Mouse (Mus musculus) embryo, embryonic 9.5 days (tissue): ENCODE measurements around the gene Slc23a2.

Source experiments
- DNase-seq: peaks from one replicate; pipeline ENCODE4 v3.0.0-alpha.2; 2017; ENCODE audit errors: extremely low spot score

The Slc23a2 gene

DNA sequence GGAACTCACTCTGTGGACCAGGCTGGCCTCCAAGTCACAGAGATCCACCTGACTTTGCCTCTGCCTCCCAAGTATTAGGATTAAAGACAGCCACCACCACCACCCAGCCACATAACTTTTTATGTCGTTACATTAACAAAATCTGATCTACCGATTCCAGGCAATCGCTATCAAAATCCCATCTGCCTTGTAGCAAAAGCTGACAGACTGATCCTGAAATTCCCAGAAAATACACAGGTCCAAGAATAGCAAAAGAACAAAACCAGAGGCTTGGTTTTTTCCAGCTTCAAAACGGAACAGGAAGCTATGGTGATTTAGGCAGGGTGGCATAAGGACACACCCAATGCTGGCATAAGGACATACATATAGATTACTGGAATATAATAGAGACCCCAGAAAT, 10.2 kb downstream of the Slc23a2 start:
- no peak for DNase-seq

DNA sequence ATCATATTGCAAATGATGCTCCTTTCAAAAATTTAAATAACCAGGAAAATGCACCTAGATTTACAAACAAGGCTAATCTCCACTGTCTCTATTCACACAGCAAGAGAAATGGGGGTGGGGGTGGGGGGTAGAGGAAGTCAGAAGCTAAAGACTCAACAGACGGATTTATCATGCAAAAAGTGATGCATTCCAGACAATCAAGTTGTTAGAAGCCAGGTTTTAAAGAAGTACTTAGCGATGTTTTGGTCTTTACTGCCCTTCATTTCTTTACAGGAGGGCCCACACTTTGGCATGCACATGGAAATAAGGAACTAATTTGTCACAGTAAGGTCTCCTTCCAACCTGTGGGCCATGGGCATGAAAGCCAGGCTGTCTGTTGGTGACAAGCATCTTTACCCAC, 11.5 kb downstream of the Slc23a2 start:
- DNase-seq, result no peak

DNA sequence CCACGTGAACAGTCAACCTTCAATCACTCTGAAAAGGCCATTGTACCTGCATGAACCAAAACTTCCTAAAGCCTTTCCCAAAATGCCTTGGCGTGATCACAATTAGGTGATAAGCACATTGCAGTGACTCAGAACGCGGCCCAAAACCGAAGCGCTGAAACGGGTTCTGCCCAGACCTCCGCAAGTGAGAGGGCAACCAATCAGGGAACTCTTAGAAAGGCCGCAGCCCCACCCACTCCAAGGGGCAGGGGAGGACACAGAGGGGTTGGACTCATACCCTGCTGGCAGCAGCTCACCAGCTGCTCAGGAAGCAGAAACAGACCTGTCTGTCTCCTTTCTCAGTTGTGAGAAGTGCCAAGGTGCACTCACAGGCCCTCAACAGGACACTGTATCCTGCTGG, 13.6 kb downstream of the Slc23a2 start:
- peak; percentile 45 for DNase-seq

DNA sequence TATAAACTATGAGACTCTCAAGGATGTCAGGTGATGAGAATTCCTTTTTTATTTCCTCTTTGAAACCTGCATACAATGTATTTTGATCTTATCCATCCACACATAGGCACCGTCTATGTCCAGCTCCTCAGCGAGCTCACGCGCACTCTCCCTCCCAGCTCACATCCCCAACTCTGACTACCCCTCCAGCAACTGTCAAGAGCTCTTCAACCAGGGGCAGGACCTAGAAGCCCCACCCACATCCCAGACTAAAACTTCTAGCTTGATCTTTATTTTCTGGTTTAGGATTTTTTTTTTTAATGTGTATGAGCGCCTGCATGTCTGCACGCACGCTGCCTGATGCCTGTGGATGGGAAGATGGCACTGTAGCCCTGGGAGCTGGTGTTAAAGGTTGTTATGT, 14.9 kb downstream of the Slc23a2 start:
- DNase-seq, result no peak

DNA sequence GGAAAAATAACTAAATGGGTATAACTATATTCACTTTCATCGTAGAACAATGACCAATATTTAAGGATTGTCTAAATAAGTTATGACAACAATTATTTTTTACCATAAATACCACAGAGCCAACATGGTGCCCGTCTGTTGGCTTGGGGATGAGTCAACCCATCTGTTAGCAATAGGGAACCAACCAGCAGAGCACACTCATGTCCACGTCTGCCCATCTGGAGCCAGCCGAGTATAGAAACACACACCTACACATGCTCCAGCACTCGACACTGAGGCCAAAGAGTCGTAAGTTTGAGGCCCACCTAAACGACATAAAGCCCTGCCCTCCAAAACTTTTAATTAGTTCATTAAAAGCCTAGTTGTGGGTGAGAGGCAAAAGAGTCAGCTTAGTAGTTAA, 15.7 kb downstream of the Slc23a2 start:
- DNase-seq, result no peak

DNA sequence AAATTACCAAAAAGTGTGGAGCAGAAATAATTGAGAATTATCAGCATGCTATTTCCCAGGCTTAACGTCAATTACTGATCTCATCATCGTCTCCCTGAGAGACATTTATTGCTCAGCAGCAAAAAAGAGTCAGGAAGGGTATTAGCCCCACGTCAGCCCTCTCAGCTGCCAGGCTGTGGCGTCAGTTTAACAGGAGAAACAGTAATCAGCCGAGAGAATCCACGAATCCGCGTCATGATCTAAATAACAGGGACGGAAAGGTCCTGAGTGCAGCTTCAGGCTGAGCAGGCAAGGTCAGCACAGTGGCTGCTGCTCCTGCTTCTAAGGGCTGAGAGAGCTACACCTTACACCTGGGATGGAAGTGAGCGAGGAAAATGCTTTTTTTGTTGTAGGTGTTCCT, 17.0 kb downstream of the Slc23a2 start:
- no peak for DNase-seq

DNA sequence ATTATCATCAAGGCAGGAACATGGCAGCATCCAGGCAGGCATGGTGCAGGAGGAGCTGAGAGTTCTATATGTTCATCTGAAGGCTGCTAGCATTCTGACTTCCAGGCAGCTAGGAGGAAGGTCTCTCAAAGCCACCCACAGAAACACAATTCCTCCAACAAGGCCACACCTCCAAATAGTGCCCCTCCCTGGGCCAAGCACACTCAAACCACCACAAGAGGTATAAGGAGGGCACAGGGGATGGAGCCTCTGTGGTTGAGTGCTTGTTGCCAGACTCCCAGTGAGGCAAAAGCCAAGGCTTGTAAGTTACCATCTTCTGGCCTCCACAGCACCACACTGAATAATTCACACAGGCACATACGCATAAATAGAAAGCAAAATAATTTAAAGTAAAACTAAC, 18.6 kb downstream of the Slc23a2 start:
- no peak for DNase-seq

DNA sequence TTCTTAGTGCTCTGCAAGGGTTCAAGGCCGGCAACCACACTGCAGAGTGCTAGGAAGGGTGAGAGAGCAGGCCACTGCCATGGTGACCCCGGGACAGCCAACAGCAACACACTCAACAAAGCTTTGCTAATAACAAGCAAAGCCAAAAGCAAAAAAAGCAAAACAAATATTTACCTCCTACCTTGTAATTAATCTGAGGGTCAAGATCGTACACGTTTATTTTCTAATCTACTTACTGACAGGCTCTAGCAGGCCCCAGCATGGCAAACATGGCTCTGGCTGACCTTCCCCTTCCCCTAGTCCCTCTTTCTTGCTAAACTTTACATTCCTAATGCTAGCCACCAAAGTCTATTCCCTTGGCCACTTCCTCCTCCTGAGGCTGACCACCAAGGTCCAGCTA, 21.8 kb downstream of the Slc23a2 start:
- DNase-seq, result no peak

DNA sequence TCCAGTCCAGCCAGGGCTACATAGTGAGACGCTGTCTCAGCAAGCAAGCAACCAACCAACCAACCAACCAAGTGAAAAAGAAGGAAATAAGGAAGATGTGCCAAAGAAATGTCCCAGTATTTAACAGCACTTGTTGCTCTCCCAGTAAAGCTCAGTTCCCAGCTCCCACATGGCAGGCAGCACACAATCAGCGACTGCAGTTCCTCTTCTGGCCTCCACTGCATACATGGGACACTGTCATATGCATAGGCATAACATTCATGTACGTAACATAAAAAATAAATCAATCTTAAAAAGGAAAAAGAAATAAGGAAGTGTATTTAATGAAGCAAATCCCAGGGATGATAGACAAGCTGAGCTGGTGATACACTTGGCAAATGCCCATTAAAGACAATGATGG, 23.9 kb downstream of the Slc23a2 start:
- DNase-seq, result no peak

DNA sequence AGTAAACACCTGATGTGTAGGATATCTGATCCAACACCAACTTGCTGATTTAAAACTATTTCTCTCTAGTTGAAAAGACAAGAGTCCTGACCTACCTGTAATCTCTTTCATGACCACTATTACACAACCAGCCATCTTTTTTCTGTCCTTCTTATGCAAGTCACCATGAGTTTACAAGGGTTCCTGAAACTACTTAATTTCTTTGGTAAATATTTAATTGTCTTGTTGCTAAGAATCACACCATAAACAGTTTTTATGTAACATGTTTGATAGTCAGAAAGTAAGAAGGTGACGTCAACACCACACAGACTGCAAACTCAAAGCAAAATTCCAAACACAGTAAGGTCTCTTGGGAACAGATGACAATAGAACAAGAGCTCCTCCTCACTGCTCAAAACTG, 26.3 kb downstream of the Slc23a2 start:
- no peak for DNase-seq

DNA sequence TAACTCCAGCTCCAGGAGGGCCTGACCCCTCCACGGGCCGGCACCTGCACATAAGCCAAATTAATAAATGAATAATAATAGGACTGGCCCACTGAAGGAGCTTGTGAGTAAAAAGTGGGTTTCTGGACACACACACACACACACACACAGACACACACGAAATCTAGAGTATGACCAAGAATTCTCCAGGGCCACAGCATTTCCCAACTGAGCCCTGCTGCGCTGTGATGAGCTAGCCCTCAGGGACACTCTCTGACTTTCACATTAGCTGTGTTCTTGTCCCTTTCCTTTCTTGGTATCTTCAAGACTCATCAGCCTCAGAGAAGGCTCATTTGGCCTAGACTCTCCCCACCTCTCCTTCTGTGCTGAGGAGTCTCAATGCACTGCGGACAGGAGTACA, 29.0 kb downstream of the Slc23a2 start:
- no peak for DNase-seq

DNA sequence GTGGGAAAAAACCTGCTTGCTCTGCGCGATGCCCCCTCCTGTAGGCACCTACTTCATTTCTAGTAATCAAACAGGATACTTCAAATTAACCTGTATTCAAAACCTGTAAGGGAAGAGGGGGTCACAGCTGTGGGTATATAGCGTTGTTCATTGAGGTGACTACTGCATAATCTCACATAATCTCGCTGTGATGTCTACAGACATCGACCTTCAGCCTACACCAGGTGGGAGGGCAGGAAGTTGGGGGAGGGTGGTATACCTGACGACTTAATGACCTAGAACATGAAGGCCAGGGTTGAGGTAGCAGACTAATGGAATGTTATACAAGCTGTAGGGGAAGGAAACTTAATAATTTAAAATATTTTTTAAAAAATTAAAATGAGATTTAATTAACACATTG, 29.6 kb downstream of the Slc23a2 start:
- no peak for DNase-seq

DNA sequence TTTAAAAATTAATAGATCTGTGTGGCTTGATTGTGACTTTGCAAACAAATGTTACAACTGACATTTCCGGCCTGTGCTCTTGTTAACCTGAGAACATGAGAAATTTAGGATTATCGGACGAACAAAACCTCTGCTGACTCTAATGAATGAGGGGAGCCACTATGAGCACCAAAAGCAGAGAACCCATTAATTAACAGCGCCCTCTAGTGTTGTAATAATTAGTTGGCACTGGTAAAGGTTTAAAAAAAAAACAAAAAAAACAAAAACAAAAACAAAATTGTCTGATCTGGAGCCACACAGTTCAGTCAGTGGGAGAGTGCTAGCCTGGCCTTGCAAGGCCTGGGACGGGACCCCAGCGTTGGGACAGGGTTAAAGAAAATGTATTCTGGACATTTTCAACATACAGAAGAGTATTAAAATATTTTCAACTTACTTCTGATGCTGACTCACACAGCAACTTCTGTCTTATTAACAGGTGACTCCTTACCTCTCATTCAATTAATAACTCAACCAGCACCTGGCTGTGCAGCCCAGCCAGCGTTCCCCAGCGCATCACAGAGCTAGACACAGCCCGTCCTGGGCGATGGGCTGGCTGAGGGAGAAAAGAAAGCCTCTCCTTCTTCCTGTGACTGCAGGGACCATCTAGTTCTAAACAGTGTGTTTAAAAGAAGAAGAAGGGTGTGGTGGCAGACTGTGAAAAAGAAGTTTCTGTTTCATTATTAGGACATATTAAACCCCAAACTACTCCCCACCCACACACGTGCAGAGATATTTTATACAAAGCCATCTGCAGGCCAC, 30.7 kb downstream of the Slc23a2 start:
- DNase-seq, result no peak

DNA sequence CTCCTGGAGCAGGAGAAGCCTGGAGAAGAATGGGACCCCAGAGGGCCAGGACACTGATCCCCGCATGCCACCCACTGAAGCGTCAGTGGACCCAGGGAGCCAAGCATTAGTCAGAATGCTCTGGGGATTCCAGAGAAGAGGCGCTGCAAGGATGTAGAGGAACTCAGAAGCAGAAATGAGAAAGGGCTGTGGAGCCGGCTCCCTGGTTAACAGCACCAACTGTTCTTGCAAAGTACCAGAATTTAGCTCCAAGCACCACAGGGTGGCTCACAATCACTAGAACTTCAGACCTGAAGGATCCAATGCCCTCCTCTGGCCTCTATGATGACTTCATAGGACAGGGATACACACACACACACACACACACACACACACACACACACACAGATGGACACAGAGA, 32.6 kb downstream of the Slc23a2 start:
- no peak for DNase-seq

DNA sequence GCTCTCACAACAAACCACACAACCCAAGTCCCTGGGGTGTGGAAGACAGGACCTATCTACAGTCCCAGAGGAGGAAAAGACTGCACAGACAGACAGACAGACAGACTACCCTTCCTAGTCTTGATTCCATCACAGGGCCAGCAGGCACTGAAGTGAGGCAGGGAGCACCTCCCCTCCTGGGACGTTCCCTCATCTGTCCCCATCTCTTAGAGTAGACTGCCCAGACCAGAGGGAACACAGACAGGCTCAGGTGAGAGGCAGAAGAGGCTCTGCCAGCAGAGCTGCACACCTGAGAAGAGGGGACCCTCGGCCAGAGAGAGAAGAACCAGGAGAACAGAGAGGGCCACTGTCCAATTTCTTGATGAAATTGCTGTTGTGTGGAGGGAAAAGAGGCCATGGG, 33.0 kb downstream of the Slc23a2 start:
- no peak for DNase-seq

DNA sequence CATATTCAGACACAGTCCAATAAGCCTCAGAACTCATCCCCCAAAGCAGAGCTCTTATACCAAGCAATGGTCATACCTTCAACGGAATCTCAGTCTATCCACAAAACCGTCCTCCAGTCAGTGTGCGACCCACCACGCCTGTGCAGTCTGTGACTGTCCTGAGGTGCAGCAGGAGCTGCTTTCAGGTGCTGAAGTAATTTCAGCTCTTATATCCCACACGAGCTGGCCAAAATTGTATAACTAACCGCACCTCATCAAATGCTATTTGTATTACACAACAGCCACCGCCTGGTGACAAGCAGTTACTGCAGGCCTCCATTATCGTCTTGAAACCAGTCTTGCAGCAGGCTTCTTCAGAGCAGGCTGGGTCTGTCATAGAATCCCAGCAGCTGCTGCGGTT, 33.6 kb downstream of the Slc23a2 start:
- peak; percentile 35 for DNase-seq

DNA sequence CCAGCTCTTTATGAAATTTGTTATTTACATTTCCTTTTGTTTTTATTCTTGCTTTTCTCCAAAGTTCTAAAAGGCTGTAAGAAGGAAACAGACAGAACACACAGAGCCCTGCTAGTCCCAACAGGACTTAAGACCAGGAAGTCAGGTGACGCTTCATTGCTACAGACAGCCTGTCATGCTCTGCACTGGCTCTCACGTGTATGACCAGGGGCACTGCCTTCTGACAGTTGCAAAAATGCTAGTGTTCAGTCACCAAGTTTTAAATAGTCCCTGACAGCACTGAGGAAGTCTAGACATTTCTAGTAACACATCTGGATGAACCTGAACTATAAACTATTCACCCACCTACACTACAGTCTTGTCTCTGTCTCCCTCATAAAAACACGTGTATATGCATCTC, 34.2 kb downstream of the Slc23a2 start:
- DNase-seq, result no peak

DNA sequence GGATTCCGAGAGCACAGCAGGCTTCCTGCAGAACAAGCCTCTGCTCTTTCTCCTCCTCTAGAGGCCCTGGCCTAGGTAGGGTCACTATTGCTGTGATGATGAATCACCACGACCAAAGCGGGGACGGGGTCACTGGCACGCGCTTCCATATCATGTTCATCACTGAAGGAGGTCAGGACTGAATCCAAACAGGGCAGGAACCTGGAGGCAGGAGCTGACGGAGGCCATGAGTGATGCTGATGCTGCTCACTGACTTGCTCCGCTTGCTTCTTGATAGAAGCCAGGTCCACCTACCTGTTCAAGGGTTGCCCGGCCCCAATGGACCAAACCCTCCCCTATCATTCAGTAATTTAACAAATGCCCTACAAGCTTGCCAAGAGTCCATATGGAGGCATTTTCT, 35.9 kb downstream of the Slc23a2 start:
- DNase-seq, result no peak

DNA sequence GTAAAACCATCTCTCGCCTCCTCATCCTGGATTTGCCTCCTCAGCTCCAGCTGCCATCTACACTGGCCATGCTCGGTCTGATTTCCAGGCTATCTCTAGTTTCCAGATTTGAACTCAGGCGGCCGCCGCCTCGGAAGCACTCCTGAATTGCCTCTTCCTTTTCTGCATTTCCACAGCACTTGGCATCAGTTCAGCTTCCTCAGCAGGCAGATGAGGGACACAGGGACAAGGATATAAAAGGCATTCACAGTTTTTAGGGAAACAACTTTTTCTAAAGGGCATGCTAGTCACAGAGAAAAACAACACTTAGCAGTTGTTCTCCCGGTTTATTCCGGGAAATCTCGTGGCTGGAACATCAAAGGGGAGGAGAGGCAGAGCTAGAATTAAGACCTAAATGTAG, 37.3 kb downstream of the Slc23a2 start:
- DNase-seq, result no peak

DNA sequence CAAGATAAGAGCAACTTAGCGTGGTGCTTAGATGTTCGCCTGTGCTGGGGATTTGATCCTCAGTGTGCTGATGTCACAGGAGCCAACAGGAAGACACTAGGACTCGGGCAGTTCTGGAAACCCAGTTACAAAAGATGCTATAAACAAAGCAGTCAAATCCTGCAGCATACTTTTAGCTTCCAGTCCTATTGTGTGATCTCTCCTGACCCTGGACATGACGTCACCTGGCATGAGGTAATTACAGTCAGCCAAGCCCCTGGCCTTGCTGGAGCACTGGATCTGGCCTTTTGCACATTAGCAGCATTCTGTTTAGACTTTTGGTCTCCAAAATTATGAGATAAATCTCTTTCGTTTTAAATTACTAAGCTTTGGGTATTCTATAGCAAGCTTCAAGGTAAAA, 38.8 kb downstream of the Slc23a2 start:
- DNase-seq, result no peak

DNA sequence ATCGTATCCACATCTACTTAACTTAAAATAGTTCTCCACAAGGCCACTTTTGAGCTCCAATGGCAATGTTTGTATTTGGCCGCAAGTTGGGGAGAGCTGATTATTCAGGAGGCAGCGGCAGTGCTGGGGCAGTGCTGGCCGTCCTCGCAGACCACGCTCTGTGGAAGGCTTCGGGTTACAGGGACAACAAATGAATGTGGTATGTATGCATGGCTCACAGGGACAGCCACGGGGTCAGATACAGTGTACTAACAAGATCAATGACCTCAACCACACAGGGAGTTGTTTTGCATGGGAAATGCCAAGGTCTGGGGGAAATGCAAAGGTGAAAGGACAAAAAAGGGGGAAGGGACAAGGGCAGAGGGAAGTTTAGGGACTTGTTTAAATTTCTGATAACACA, 41.6 kb downstream of the Slc23a2 start:
- DNase-seq, result peak; percentile 54

DNA sequence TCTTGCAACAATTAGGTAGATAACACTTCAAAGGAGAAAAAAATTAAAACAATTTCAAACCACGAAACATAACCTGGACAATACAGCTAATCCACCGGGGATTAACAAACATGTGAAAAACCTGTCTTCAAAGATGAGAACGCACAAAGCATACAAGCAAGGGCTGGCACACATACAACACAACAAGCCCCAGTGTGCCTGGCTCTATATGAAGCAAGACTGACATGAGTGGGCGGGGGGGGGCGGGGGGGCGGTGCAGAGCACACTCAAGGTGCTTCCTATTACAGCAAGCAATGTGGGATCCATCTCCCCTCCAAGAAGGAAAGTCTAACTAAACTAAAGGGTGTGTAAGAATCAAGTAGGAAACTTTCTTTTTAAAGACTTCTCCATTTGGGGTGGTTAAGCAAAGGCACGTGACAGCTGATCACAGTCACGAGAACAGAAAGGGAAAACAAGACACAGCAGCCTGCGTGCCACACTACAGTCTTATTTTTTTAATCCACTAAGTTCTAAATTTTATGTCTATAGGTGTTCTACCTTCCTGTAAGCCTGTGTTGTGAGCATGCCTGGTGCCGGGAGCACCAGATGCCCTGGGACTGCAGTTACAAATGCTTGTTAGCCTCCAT, 42.3 kb downstream of the Slc23a2 start:
- no peak for DNase-seq

DNA sequence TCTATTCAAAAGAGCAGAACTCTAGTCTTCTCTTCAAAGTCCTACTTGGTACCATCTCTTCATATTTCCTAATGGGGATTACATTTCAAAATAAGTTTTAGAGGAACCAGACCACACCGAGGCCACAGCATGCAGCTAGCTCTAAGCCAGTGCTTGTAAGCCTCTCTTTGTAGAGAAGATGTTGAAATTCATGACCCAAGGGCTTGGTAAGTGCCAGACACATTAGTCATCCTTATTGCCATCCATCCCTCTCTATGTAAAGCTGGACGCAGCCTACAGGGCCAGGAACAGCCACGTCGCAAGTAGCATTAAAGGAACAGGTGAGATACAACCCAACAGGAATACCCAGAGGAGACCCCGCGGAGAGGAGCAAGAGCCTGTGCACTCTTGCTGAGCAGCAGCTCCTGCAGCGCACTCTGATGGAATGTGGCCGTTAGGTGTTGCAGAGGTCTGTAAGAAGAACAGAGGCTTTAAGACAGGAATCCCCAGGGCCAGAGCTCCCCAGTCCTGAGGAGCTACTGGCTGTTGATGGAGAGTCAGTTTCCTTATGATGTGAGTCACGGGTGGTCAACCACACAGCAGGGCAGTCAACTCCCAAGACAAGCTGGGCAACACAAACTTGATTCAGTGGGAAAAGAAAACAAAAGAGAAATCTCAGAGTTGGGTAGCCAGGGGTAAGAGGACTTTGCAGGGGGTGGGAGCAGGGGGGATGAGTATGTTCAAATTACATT, 45.8 kb downstream of the Slc23a2 start:
- DNase-seq, result no peak
